Mouse (Mus musculus): ENCODE data around the gene Wnt3a.

The Wnt3a gene

DNA sequence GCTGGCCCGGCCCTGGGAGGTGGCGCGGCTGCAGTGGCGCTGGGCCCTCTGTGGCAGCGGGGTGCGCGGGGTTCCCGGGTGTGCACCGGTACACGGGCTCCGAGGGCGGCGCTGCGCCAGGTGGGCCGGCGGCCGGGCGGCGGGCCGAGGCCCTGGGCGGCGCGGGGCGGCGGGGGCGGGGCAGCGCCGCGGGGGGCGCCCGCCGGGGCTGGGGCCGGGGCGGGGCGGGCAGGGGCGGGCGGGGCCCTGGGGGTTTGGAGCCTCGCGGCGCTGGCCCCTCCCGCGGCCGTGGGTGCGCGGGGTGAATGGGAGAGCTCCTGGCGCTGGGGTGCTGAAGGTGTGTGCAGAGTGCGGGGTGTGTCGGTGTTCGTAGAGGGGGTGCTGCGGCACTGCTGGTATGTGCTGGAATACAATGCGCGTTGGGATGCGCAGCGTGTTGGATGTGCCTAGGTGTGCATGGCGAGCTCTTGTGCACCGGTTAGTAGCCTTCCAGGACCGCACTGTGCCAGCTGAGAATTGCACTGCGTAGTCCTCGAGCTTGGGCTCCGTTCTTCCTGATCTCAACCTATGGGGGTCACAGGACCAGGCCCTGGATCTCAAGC lies at the start of gene Wnt3a:
Gene Wnt3a (minus strand): TSS at position 51 of the 602 bp plus-strand sequence.
- in situ Hi-C loops (cut with MboI; ENCODE audit: low pct_unique_long_range_greater_than_20kb in 1 of 2, low sequenced_read_pairs in 2 of 2, unreplicated experiment in 1 of 2): loop anchor here (5.0 to 10.0 kb wide), 2 partner anchors 49 to 186 kb away; no protein-coding TSS in a partner anchor

DNA sequence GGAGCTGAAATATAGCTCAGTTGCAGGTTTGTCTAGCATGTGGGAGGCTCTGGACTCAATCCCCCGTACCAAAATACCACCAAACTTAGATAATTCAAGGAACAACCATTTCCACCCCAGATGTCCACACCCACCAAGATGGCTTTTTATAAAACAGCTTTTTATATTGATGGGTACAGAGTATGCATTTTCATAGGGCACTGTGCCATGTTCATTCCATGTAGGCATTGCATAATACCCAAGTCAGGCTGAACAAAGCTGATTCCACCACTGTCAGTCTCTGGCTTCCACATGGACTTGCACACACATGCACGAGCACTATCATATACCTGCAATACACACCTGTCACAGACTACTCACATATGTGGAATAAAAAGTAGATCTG lies 48.2 kb upstream of the Wnt3a start:
- in situ Hi-C loops (cut with MboI; ENCODE audit: low pct_unique_long_range_greater_than_20kb in 1 of 2, low sequenced_read_pairs in 2 of 2, unreplicated experiment in 1 of 2): no loop called here

DNA sequence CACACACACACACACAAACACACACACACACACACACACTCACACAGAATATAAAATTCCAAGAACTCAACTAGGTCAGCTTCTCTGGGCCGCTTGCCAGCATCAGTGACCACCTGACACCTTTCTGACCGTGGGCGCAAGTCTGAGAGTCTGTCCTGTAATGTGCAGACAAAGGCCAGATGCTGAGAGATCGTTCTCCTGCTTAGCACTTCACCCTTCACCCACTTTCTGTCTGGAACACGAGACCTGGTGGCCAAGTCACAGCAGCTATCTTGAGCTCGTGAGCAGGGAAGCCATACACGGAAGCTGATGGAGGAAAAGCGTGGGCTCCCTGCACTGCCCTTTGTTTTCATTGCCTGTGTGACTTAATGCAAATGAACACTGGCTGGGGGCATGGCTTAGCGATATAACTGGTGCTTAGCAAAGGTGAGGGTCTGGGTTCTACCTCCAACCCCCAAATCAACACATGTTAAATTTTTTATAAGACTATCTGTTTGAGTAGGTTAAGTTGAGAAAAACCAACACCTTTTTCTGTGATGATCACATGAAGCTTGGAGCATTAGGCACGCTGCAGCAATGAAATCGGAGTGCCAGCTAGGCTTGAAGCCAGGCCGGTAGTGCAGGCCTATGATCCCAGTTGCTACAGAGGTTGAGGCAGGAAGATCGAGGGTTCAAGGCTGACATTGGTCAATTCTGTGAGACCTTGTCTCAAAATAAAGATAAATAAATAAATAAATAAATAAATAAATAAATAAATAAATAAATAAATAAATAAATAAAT lies 47.6 kb upstream of the Wnt3a start:
- in situ Hi-C loops (cut with MboI; ENCODE audit: low pct_unique_long_range_greater_than_20kb in 1 of 2, low sequenced_read_pairs in 2 of 2, unreplicated experiment in 1 of 2): no loop called here

DNA sequence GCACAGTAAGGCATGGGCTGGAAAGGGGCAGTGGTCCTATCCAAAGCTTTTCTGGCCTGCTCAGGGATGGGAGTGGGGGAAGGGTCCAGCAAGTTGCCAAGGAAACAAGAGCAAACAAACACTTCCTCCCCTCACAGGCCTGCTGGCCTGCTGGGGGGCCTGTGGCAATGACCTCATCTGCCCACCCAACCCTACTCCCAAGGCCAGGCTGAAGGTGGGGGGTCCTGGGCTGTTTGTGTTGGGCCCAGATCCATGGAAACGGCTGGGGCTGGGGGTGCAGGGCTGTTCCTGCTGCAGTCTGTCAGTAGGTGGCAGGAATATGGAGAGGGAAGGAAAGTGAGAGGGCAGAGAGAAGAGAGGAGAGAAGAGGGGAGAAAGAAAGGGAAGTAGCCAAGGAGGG lies 45.8 kb upstream of the Wnt3a start:
- in situ Hi-C loops (cut with MboI; ENCODE audit: low pct_unique_long_range_greater_than_20kb in 1 of 2, low sequenced_read_pairs in 2 of 2, unreplicated experiment in 1 of 2): no loop called here

DNA sequence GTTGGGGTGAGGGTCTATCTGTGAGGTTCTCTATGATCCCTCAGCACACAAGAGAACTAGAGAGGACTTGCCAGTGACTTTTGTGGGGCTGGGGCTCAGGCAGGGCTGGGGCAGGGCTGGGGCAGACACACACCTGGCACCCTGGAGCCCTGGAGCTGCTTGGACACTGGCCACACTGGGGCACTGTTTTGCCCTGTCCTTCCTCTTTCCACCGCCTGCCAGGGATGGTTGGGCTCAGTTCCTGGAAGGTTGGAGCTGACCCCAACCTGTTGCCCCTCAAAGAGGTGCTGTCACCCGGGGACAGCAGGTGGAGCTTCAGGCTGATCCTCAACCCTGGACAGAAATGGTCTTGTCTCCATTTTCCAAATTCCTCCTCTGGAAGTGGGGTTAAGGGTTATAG lies 45.4 kb upstream of the Wnt3a start:
- in situ Hi-C loops (cut with MboI; ENCODE audit: low pct_unique_long_range_greater_than_20kb in 1 of 2, low sequenced_read_pairs in 2 of 2, unreplicated experiment in 1 of 2): no loop called here

DNA sequence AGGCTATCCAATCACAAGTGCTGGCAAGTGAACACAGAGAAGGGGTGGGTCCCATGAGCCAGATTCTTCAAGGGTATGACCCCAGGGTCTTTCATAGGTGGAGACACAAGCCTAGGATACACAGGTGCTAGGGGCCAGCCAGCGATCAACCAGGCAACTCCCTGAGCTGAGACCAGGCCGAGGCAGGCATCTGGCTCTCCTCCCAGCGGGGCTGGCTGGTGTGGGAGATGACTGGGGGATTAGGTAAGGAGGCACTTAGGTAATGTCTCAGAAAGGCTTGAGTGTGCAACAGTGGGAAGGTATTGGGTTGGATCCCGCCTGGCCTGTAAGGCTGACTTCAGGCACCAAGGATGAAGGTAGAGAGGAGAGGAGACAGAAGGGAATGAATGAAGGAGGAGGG lies 44.6 kb upstream of the Wnt3a start:
- in situ Hi-C loops (cut with MboI; ENCODE audit: low pct_unique_long_range_greater_than_20kb in 1 of 2, low sequenced_read_pairs in 2 of 2, unreplicated experiment in 1 of 2): no loop called here

DNA sequence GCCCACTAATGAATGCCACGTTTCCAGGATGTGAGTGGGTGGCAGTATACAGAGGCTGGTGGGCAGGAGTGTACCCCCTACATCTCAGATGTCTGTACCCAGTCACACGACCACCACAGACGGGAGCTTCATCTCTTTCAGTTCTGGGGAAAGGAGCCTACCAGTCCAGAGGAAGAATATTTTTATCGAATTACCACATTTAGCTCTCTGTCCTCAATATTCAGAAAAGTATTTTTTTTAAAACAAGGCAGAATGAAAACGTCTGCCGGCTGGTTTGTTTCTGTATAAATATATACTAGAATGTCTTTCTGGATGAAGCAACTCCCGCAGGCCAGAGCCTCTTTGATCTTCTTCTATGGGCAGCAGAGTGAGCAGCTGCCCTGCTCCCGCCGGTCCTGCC lies 42.4 kb upstream of the Wnt3a start:
- in situ Hi-C loops (cut with MboI; ENCODE audit: low pct_unique_long_range_greater_than_20kb in 1 of 2, low sequenced_read_pairs in 2 of 2, unreplicated experiment in 1 of 2): no loop called here

DNA sequence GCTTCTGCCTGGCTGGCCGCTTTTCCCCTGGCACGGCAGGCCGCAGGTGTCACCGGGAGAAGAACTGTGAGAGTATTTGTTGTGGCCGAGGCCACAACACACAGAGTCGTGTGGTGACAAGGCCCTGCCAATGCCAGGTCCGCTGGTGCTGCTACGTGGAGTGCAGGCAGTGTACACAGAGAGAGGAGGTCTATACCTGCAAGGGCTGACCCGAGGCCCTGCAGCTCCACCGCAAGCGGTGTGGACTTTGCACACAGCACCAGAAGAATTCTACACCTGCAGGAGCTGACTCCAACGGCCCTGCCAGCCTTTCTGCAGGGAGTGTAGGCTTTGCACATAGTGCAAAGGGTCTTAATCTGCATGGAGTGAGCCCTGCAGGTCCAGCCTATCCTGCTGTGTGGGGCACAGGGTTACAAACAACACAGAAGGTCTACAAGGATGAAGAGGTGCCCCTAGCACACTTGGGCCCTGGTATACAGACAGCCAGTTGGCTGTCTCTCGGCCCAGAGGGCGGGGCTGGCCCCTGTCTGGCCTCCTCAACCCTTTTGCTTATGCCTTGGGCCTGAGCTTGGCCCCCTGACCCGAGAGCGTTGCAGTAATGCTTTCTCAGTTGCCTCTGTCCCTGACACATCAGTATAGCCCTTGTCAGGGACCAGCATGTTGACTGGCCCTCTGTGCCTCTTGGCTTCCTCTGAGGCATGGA lies 40.8 kb upstream of the Wnt3a start:
- in situ Hi-C loops (cut with MboI; ENCODE audit: low pct_unique_long_range_greater_than_20kb in 1 of 2, low sequenced_read_pairs in 2 of 2, unreplicated experiment in 1 of 2): no loop called here

DNA sequence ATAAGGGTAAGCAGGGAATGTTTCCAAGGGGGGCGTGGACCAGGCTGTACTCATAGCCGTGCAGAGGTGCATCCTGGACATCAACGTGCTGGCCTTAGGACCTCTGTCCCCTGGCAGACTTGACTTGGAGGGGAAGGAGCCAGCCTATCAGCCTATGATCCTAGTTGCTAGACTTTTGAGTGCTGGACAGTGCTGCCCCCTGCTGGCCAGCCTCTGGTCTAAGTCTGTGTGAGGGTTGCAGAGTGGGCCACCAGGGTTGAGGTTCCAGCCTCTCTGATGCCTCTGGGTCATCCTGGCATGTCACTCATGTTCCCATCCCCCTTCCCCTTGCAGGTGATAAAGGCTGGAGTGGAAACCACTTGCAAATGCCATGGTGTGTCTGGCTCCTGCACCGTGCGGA lies 40.0 kb upstream of the Wnt3a start:
- in situ Hi-C loops (cut with MboI; ENCODE audit: low pct_unique_long_range_greater_than_20kb in 1 of 2, low sequenced_read_pairs in 2 of 2, unreplicated experiment in 1 of 2): no loop called here

DNA sequence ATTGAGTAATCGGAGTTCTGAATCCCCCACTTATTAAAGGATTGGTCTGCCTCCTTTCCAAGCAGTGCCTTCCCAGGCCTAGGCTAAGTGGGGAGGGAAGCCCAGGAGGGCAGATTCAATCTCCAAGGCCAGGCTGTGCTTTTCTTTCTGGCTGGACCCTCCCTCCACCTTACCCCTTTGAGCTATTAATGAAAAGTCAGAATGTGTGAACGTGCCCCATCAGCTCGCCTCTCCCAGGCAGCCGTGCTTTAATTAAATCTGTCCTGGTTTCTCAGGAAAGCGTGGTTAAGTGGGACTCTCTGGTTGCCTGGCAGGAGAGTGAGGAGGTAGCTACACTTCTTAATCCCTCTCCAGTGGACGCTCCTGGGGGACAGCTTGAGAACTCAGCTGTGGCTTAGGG lies 39.1 kb upstream of the Wnt3a start:
- in situ Hi-C loops (cut with MboI; ENCODE audit: low pct_unique_long_range_greater_than_20kb in 1 of 2, low sequenced_read_pairs in 2 of 2, unreplicated experiment in 1 of 2): no loop called here

DNA sequence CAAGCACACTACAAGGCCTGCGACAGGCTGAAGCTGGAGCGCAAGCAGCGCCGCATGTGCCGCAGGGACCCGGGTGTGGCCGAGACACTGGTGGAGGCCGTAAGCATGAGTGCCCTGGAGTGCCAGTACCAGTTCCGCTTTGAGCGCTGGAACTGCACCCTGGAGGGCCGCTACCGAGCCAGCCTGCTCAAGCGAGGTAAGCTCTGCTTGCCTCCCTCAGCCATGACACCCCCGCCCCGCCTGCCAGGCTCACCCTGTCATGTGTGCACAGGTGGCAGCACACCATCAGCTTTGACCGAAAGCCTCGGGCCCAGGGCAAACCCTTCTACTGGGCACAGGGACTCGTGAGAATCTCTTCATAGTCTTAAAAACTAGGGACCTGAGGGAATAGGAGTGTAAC lies 37.1 kb upstream of the Wnt3a start:
- in situ Hi-C loops (cut with MboI; ENCODE audit: low pct_unique_long_range_greater_than_20kb in 1 of 2, low sequenced_read_pairs in 2 of 2, unreplicated experiment in 1 of 2): no loop called here

DNA sequence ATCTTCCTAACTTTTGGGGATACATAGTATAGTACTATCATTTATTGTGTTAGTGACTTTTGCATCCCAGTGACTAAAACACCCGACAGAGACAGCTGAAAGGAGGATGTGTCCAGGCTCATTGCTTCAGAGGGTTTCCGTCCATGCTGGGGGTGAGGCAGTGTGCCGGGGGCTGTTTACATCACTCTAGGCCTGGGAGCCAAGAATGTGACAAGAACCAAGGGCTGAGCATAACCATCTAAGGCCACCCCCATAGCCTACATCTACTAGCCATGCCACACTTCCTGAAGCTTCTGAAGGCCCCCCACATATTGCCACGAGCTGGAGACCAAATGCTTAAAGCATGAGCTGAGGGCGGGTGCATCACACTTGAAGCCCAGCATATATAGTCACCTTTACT lies 34.2 kb upstream of the Wnt3a start:
- in situ Hi-C loops (cut with MboI; ENCODE audit: low pct_unique_long_range_greater_than_20kb in 1 of 2, low sequenced_read_pairs in 2 of 2, unreplicated experiment in 1 of 2): no loop called here

DNA sequence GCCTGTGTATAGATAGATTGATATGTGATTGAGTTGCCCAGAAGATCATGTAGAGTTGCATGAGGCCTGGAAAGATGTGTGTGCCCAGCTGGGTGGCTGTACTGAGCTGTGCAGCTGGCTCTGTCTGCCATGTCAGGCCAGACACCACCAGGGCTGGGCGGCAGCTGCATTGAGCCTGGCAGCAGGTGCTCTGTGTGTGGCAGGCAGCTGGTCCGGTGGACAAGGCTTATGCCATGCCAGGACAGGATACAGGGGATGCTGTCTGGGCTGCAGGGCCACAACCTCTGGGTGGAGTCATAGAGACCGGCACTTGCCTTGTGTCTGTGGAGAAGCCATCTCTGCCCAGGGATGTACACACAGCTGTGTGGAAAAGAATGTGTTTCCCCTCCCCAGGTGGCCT lies 32.4 kb upstream of the Wnt3a start:
- in situ Hi-C loops (cut with MboI; ENCODE audit: low pct_unique_long_range_greater_than_20kb in 1 of 2, low sequenced_read_pairs in 2 of 2, unreplicated experiment in 1 of 2): no loop called here

DNA sequence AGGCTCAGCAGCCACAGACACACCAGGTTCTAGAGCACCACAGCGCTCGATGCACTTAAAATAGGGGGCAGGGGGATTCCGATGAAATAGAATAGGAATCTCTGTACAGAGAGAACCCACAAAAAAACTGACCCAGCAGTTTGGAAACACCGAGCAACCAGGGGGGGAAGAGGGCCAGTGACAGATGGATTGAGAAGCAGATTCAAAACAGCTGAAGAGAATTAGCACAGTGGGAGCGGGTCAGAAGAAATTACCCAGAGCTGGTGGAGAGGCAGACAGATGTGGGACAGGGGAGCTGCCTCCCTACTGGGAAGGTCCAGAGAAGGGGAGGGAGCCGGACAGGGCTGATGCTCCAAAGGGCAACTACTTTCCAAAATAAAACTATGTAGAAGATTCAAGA lies 26.0 kb upstream of the Wnt3a start:
- in situ Hi-C loops (cut with MboI; ENCODE audit: low pct_unique_long_range_greater_than_20kb in 1 of 2, low sequenced_read_pairs in 2 of 2, unreplicated experiment in 1 of 2): no loop called here

DNA sequence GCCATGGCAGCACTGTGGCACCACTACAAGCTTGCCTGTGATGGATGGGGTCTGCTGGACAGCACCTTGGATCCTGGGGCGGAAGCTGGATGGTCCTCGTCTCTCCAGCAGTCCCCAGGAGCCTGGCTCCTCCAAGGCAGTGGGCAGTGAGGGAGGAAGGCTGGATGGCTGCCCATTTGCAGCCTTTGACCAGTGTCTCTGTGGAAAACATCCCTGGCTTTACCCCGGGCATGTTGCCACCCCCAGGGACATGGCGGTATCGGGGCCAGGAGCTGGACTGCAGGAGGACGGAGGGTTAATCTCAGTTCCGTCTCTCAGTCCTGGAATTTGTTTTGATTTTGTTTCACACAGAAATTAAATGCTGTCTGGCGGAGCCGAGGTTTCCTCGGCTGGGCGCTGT lies 23.4 kb upstream of the Wnt3a start:
- in situ Hi-C loops (cut with MboI; ENCODE audit: low pct_unique_long_range_greater_than_20kb in 1 of 2, low sequenced_read_pairs in 2 of 2, unreplicated experiment in 1 of 2): no loop called here

DNA sequence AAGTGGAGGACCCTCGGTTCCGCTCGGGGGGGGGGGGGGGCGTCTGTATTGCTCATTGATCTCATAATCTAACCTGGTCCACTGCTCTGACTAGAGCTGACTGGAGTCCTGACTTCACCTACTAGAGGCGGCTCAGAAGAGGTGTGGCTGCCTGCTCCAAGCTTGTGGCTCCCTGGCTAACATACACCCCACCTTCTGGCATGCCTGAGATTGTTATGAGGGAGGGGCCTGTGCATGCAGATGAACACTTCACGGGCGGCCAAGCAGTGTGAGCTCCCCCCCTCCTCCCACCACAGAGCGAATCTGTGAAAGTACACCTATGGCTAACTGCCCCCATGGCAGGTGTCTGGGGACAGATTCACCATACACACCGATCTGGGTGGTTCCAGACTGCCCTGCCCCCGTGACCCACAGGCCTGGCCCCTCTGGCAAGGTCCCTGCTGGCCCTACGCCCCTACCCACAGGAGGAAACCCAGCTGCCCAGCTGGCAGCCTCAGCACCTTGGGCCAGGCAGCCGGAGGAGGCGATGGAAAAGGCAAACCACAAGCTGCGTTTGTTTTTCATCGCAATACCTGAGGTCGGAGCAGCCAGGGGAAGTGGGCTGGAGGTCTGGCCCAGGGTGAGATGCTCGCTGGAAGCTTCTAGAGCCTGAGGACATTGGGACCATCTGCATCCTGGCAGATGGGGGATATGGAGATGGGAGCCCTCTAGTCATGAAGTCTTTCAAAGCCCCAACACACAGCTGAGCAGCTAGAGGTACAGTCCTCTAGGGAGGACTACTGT lies 22.7 kb upstream of the Wnt3a start:
- in situ Hi-C loops (cut with MboI; ENCODE audit: low pct_unique_long_range_greater_than_20kb in 1 of 2, low sequenced_read_pairs in 2 of 2, unreplicated experiment in 1 of 2): no loop called here

DNA sequence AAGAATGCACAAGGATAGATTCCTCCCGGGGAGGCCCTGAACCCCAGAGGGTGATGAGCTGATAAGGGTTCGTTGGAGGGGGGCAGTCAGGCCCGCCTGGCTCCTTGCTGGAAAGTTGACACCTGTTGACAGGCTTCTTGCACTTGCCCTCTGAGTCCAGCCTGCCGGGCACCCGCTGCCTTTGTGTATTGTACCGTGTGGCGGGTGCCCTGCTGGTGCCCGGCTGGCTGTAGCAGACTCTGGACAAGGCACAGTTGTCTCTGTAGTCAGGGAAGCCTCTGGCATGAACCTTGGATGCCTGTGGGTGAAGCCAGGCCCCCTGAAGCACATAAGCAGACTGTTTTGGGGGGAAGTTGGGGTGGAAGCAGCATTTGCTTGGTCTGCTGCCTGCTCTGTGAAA lies 21.9 kb upstream of the Wnt3a start:
- in situ Hi-C loops (cut with MboI; ENCODE audit: low pct_unique_long_range_greater_than_20kb in 1 of 2, low sequenced_read_pairs in 2 of 2, unreplicated experiment in 1 of 2): no loop called here

DNA sequence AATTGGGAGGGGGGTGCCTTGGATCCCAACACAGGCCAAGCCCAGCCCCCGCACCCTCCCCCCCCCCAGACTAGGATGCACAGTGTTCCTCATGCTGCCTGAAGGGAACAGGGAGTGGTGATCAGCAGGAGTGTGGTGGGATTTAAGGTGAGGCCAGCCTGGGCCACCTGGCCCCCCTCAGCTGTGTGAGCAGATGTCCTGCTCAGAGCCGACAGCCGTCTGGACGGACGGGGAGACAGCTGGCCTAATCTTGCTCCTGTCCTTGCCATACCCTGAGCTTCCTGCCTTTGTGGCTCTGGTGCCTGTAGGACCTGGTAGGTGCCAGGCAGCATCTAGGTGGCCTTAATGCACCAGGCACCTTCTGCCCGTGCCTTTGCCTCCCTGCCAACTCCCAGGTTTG lies 21.5 kb upstream of the Wnt3a start:
- in situ Hi-C loops (cut with MboI; ENCODE audit: low pct_unique_long_range_greater_than_20kb in 1 of 2, low sequenced_read_pairs in 2 of 2, unreplicated experiment in 1 of 2): no loop called here

DNA sequence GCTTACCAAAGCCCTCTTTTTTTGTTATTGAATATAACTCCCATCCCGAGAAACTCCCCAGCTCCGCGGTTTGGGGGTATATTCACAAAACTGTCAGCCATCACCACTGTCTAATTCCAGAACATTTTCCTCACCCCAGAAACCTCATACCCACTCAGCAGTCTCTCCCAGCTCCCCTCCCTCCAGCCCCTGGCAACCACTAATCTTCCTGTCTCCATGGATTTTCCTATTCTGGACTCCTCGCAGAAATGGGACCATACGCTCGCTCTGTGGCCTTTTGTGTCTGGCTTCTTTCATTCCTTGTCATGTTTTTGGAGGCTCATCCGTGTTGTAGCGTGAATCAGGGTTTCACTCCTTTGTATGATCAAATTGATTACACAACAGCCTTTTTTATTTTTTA lies 19.4 kb upstream of the Wnt3a start:
- in situ Hi-C loops (cut with MboI; ENCODE audit: low pct_unique_long_range_greater_than_20kb in 1 of 2, low sequenced_read_pairs in 2 of 2, unreplicated experiment in 1 of 2): no loop called here
